Mouse (Mus musculus) kidney, adult 2 months (tissue): ENCODE measurements around the gene 9230112D13Rik. TPM values are rescaled to one million over a fixed set of nuclear protein-coding genes. Genes with fewer than 3 reads are reported as not detected.

Experiments used
- DNase-seq: peaks from one replicate; pipeline ENCODE4 v3.0.0; 2021
- H3K27ac ChIP-seq: fragments of 200-500 bp; 2 replicates; pipeline ENCODE4 v1.5.1; 2012; ENCODE audit warnings: low read depth, low read length, control low read depth, inconsistent platforms; ENCODE audit not compliant: insufficient read depth
- H3K27me3 ChIP-seq: fragments of 200-500 bp; replicated peaks from 2 replicates; pipeline ENCODE4 v1.6.1; 2012; ENCODE audit warnings: mild to moderate bottlenecking, moderate library complexity, low read length, inconsistent platforms; ENCODE audit not compliant: control insufficient read depth, insufficient read depth
- H3K36me3 ChIP-seq: fragments of 200-500 bp; 2 replicates; pipeline ENCODE4 v1.6.1; 2012; ENCODE audit warnings: mild to moderate bottlenecking, moderate library complexity, low read length, inconsistent platforms; ENCODE audit not compliant: control insufficient read depth, insufficient read depth
- H3K4me1 ChIP-seq: fragments of 200-500 bp; 2 replicates; pipeline ENCODE4 v1.6.1; 2011; ENCODE audit warnings: low read length; ENCODE audit not compliant: control insufficient read depth, insufficient read depth
- H3K4me3 ChIP-seq: fragments of 200-500 bp; 2 replicates; pipeline ENCODE4 v1.5.1; 2011; ENCODE audit warnings: mild to moderate bottlenecking, low read depth, low read length, control low read depth; ENCODE audit not compliant: insufficient read depth
- CTCF ChIP-seq: fragments of 200-500 bp; conservative IDR thresholded peaks from 2 replicates; pipeline ENCODE4 v1.5.1; 2011; ENCODE audit warnings: low read depth, mild to moderate bottlenecking, control low read depth, low read length, moderate library complexity, mixed read lengths; ENCODE audit not compliant: insufficient read depth, insufficient read length
- POLR2A ChIP-seq: fragments of 200-500 bp; IDR thresholded peaks from one replicate; pipeline ENCODE4 v1.6.1; 2011; ENCODE audit warnings: low read depth, low read length, control low read depth
- WGBS: fragments of 180-500 bp; shearing (Covaris S2); methylation state at CpG from one replicate; pipeline ENCODE4 v1.1.7; 2018; 5-methylcytosine and 5-hydroxymethylcytosine counted together
- polyA plus RNA-seq: library from polyadenylated mRNA; depleted of rRNA; stranded (reverse); fragments of >200 nt; gene quantifications from 2 replicates; pipeline ENCODE4 v1.2.3, GENCODE M21; 2012

The 9230112D13Rik gene
- polyA plus RNA-seq, 1 experiment = not detected

DNA sequence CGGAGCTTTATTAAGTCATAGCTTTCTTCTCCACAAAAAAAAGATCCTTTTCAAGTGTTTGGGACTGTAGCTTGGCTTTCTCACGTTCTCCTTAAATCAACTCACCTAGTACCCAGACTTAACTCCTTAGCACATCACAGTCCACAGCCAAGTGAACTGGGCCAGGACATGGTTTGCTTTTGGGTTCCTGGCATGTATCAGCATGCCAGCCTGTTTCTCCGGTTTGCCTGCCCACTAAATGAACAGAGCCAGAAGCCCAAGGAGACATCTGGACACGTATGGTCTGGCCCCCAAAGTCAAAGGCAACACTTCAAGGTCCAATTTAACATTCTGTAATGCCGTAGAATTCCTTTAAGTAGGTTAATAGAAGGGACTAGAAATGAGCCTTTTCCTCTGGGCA is 18.2 kb downstream of the 9230112D13Rik start:
- no peaks in the 10 kb centered on the region for H3K27me3 ChIP-seq
- no peak overlapping the region for H3K27ac ChIP-seq
- DNase-seq = no peak
- no peaks in the 10 kb centered on the region for H3K36me3 ChIP-seq
- peaks cover 8% of the 10 kb centered on the region; the same call in 1 of the 2 replicates for H3K4me1 ChIP-seq
- 76% methylated on average over 5 of the region's 5 CpGs for WGBS
- TF ChIP-seq CTCF (no peak), POLR2A (no peak)
- H3K4me3 ChIP-seq = no peak overlapping the region

GRCm38 (mm10) chr14:34503759-34504158 is 18.8 kb downstream of the 9230112D13Rik start:
- TF ChIP-seq POLR2A = no peak
- no peak for TF ChIP-seq CTCF
- H3K4me3 ChIP-seq = no peak overlapping the region
- no peaks in the 10 kb centered on the region for H3K36me3 ChIP-seq
- 73% methylated on average over 6 of the region's 6 CpGs for WGBS
- peaks cover 8% of the 10 kb centered on the region; the same call in 1 of the 2 replicates for H3K4me1 ChIP-seq
- H3K27ac ChIP-seq = no peak overlapping the region
- H3K27me3 ChIP-seq = no peaks in the 10 kb centered on the region
- no peak for DNase-seq

- TF ChIP-seq CTCF (no peak), POLR2A (no peak)
- H3K27me3 ChIP-seq = no peaks in the 10 kb centered on the region
- H3K36me3 ChIP-seq = no peaks in the 10 kb centered on the region
- H3K4me3 ChIP-seq = peak within 1 kb of the TSS; percentile 96
- DNase-seq = no peak
- WGBS = 10% methylated on average over 15 of the region's 15 CpGs
- peak within 1 kb of the TSS; percentile 97 for H3K27ac ChIP-seq
- H3K4me1 ChIP-seq = peaks cover 9% of the 10 kb centered on the region; the same call in 1 of the 2 replicates
Measured at GRCm38 (mm10) chr14:34503325-34503647, 19.3 kb downstream of the 9230112D13Rik start, which contains the start of gene Bmpr1a. Gene Bmpr1a (minus strand): TSS chr14:34503341.

DNA sequence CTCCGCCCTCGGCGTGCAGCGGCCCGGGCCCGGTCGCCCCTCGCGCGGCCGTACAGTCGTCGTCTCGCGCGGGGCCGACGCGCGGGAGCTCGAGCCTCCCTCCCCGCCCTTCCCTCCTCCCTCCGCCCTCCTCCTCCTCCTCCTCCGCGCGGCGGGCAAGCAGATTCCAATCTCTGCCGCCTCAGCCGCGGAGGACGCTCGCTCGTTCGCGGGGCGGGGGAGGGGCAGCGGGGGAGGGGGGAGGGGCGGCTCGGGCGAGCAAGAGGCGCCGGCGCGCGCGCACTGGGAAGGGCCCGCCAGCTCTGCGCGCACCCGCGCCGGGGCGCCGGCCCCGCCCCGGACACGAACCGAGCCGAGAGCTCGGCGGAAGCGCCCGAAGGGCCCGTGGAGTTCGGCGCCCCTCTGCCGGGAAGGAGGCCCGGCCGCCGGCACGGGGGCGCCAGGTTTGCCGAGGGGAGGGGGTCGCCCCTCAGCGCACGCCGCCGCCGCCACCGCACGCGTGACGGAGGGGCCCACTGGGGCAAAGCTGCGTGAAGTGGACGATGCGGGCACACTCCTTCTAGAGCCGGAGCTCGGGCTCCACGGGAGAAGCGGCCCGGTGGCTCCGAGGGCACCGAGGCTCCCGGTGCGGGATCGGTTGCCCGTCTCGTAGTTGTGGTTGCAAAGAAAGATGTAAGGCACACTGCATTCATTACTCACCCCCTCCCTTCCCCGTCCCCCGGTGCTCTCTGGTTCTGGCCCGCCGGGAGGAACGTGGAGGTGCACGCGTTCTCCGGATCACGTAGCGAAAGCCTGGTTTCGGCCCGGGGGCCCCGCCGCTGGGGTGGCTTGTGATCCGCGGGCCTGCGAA is 19.9 kb downstream of the 9230112D13Rik start:
- TF ChIP-seq POLR2A (no peak), CTCF (no peak)

DNA sequence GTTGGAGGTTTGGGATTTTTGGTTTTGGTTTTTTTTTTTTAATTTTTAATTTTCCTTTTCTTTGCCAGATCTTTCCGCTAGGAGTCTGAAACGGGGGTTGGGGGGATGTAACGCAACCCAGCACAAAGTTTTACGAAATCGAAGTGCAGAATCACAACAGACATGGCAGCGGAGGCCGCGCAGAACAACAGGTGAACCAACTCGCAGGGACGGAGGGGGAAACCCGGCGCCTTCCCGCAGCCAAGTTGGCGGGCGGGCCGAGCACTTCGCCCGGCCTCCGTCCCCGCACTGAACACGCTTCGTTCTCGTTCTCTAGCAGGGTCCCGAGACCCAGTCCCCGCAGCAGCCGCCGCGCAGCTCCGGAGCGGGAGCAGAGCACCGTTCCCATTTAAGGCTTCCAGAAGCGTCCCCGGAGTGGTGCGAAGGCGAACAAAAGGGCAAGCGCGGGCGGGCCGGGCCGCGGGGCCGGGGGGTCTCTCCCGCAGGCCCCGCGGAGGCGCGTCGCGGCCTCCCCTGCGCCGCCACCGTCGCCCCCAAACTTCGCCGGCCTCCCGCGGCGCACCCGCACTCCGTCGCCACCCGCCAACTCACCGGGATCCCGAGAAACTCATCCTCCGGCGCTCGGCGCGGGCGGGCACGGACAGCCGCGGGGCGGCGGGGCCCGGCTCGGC is 20.7 kb downstream of the 9230112D13Rik start:
- no peaks in the 10 kb centered on the region for H3K27me3 ChIP-seq
- H3K4me1 ChIP-seq = peaks cover 12% of the 10 kb centered on the region; the same call in 1 of the 2 replicates
- no peak for TF ChIP-seq CTCF
- TF ChIP-seq POLR2A = no peak
- peak overlapping the region; percentile 92 for H3K4me3 ChIP-seq
- H3K36me3 ChIP-seq = no peaks in the 10 kb centered on the region
- peak; percentile 54 for DNase-seq
- peak overlapping the region; percentile 93 for H3K27ac ChIP-seq
- under 1% methylated on average over 71 of the region's 77 CpGs for WGBS

More for the DNA sequence above, 19.9 kb downstream of the 9230112D13Rik start:
- Histone ChIP-seq H3K27me3 (no peaks in the 10 kb centered on the region), H3K27ac (peak overlapping the region; percentile 97), H3K4me3 (peak overlapping the region; percentile 96), H3K36me3 (no peaks in the 10 kb centered on the region), H3K4me1 (peaks cover 12% of the 10 kb centered on the region; the same call in 1 of the 2 replicates)
- under 1% methylated on average over 92 of the region's 115 CpGs for WGBS
- DNase-seq = peak; percentile 92

DNA sequence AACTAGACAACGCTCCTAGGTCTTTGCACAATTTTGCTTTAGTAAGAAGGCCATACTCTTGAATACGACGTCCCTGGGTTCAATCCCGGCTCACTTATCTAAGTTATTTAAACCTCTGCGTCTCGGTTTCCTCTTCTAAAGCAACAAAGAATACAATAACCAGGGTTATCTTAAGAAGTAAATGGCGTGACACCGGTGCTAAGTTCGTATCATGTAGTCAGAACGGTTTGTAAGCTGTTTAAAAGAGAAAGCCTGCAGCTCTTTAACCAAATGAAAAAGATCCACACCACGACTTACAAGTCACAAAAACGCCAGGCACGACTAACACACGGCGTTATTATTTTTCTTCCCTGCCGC is 21.2 kb downstream of the 9230112D13Rik start:
- peak; percentile 43 for DNase-seq
- Histone ChIP-seq H3K36me3 (no peaks in the 10 kb centered on the region), H3K27ac (peak overlapping the region; percentile 93), H3K4me3 (peak overlapping the region; percentile 92), H3K27me3 (no peaks in the 10 kb centered on the region), H3K4me1 (peaks cover 12% of the 10 kb centered on the region; the same call in 1 of the 2 replicates)
- TF ChIP-seq CTCF = no peak
- no peak for TF ChIP-seq POLR2A
- WGBS = under 1% methylated on average over 16 of the region's 16 CpGs

DNA sequence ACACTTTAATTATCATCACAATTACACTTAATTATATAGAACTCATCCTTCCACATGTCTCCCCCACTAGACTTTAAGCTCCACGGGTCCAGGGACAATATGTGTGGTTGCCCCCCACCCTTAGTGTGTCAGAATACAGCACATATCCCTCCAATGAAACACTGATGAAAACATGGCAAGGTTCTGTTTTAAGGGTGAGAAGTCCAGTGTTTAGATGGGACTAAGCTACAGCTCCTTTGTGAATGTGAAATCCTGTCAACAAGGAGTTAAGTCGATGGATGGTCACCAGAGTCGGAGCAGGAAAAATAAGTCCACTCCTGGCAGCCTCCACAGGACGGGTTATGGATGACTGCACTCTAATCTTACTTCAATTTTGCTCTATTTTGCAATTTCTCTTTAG is 22.3 kb downstream of the 9230112D13Rik start:
- H3K4me3 ChIP-seq = no peak overlapping the region
- H3K4me1 ChIP-seq = peaks cover 15% of the 10 kb centered on the region; the same call in 1 of the 2 replicates

More for the DNA sequence above, 22.3 kb downstream of the 9230112D13Rik start:
- DNase-seq = peak; percentile 26
- H3K36me3 ChIP-seq = no peaks in the 10 kb centered on the region
- H3K27ac ChIP-seq = no peak overlapping the region
- TF ChIP-seq CTCF (no peak), POLR2A (no peak)
- H3K27me3 ChIP-seq = no peaks in the 10 kb centered on the region
- WGBS = 7% methylated on average over 4 of the region's 4 CpGs
